In genomic region chr4:97618668-97619373, GRCm38 (mm10) we compare ENCODE assay signal across 8 mouse cellular contexts.
DNase-seq lines count a peak whose midpoint lies in the region.

No protein-coding gene starts in this region.

- DNase-seq in adrenal gland, postnatal 10 days = peak; percentile 28
- DNase-seq in adrenal gland, adult 18-20 months (ENCODE audit: low spot score in 2 of 2) = no peak
- DNase-seq in urinary bladder, postnatal 25 days (ENCODE audit: low spot score) = peak; percentile 5
- DNase-seq in urinary bladder, postnatal 14 days (ENCODE audit: low spot score) = no peak
- peak; percentile 56 to 60 for DNase-seq in heart, postnatal 10 days
- peak; percentile 59 to 68 for DNase-seq in left cerebral cortex, postnatal 10 days (ENCODE audit: extremely low spot score in 1 of 2, low spot score in 2 of 2)
- peak; percentile 63 for DNase-seq in retina, embryonic 14.5 days (ENCODE audit: low spot score)
- no peak for DNase-seq in ovary, postnatal 14 days (ENCODE audit: low spot score)

- intact Hi-C loops in heart, postnatal 10 days (cut with DNase I) = no loop called here
- intact Hi-C loops in left cerebral cortex, postnatal 10 days (cut with DNase I) = no loop called here

Comparison
In these comparisons a context has a peak if more than half of its experiments do, and no peak if none do; other contexts are left out.
1. DNase-seq: peak in adrenal gland, postnatal 10 days (single experiment), urinary bladder, postnatal 25 days (single experiment), heart, postnatal 10 days (2 of 2), left cerebral cortex, postnatal 10 days (2 of 2) and retina, embryonic 14.5 days (single experiment); none in adrenal gland, adult 18-20 months (0 of 2), urinary bladder, postnatal 14 days (single experiment) and ovary, postnatal 14 days (single experiment).